Mouse (Mus musculus) liver, adult 2 months (tissue): ENCODE measurements around the gene Cdipt.

Source experiments
- CTCF ChIP-seq: fragments of 200-500 bp; IDR thresholded peaks from 2 replicates; pipeline ENCODE4 v1.5.1; 2011; ENCODE audit warnings: low read depth, low read length, control low read depth
- POLR2A ChIP-seq: fragments of 200-500 bp; IDR thresholded peaks from 2 replicates; pipeline ENCODE4 v1.6.1; 2011; ENCODE audit warnings: low read length, control low read depth; ENCODE audit not compliant: insufficient read depth; ENCODE audit errors: extremely low read depth

- TF ChIP-seq CTCF (no peak), POLR2A (no peak)
These were observed 1.3 kb downstream of the Cdipt start for GRCm38 (mm10) chr7:126976878-126977459.
